Comparison of ENCODE assay signal across 21 mouse cellular contexts in genomic region chr9:118456405-118456804, GRCm38 (mm10). TPM values are rescaled to one million over a fixed set of nuclear protein-coding genes. Genes with fewer than 3 reads are reported as not detected.
"Had no signal": no experiment of that assay in that cellular context is flagged by ENCODE, and none has a peak within 500 bp of the region (broad histone marks: within the 10 kb centered on the region; RNA-seq: fewer than 3 reads in every experiment).

No protein-coding gene starts in this region.

- H3K4me1 ChIP-seq: limb, embryonic 13.5 days; liver, embryonic 12.5 days; liver, embryonic 15.5 days; neural tube, embryonic 13.5 days had no signal

- H3K36me3 ChIP-seq: limb, embryonic 10.5 days; limb, embryonic 13.5 days; liver, embryonic 12.5 days; liver, embryonic 15.5 days; lung, embryonic 15.5 days; neural tube, embryonic 13.5 days had no signal

- H3K9ac ChIP-seq: limb, embryonic 13.5 days; liver, embryonic 12.5 days; liver, embryonic 15.5 days; lung, embryonic 15.5 days; neural tube, embryonic 13.5 days had no signal

- ATAC-seq: liver, embryonic 12.5 days had no signal

- H3K4me2 ChIP-seq: limb, embryonic 13.5 days; liver, embryonic 12.5 days; liver, embryonic 15.5 days; lung, embryonic 15.5 days; midbrain, embryonic 11.5 days; neural tube, embryonic 13.5 days had no signal

- H3K4me3 ChIP-seq: layer of hippocampus, adult 2 months; limb, embryonic 10.5 days; limb, embryonic 13.5 days; liver, embryonic 12.5 days; liver, embryonic 15.5 days; lung, embryonic 15.5 days; neural tube, embryonic 13.5 days had no signal

- H3K27ac ChIP-seq: layer of hippocampus, adult 2 months; limb, embryonic 10.5 days; limb, embryonic 13.5 days; liver, embryonic 12.5 days; liver, embryonic 15.5 days; lung, embryonic 15.5 days; neural tube, embryonic 13.5 days had no signal

- H3K9me3 ChIP-seq: limb, embryonic 10.5 days; limb, embryonic 13.5 days; liver, embryonic 12.5 days; liver, embryonic 15.5 days; lung, embryonic 15.5 days; neural tube, embryonic 13.5 days had no signal

- DNase-seq: kidney, adult 9 months; kidney, postnatal 25 days; layer of hippocampus, adult 9-11 months; liver; lung, adult 18-20 months; lung, postnatal 10 days; lung, postnatal 36 days; midbrain, embryonic 14.5 days; thymus, adult 18-20 months; thymus, postnatal 36 days had no signal

- H3K27me3 ChIP-seq: liver, embryonic 12.5 days; liver, embryonic 15.5 days had no signal

RNA-seq across cellular contexts. Expression of gene Eomes, which starts 21.6 kb away (rescaled TPM):
- polyA plus RNA-seq: kidney, embryonic 16.5 days; liver, embryonic 12.5 days; liver, embryonic 15.5 days; lung, embryonic 15.5 days; small intestine, adult 2 months; stomach, embryonic 14.5 days had no signal
